Mouse (Mus musculus) liver, embryonic 15.5 days (tissue): Measurements from ENCODE around the gene Lrrk1. TPM values are rescaled to one million over a fixed set of nuclear protein-coding genes. Genes with fewer than 3 reads are reported as not detected.

Source experiments
- ATAC-seq: fragments of 200-750 bp; cut with Nextera tagmentation; 2 replicates; pipeline ENCODE4 v1.8.0; 2017; ENCODE audit warnings: moderate number of reproducible peaks, mild to moderate bottlenecking, moderate library complexity; ENCODE audit not compliant: insufficient read depth
- H3K27ac ChIP-seq: fragments of 300-500 bp; sonication (generic); replicated peaks from 2 replicates; pipeline ENCODE4 v1.5.1; 2015; ENCODE audit warnings: mild to moderate bottlenecking, inconsistent platforms
- H3K27me3 ChIP-seq: fragments of 300-500 bp; sonication (generic); 2 replicates; pipeline ENCODE4 v1.6.1; 2015; ENCODE audit warnings: mild to moderate bottlenecking, inconsistent platforms
- H3K36me3 ChIP-seq: fragments of 300-500 bp; sonication (generic); replicated peaks from 2 replicates; pipeline ENCODE4 v1.6.1; 2015; ENCODE audit warnings: moderate library complexity, mild to moderate bottlenecking, inconsistent platforms
- H3K4me1 ChIP-seq: fragments of 300-500 bp; sonication (generic); replicated peaks from 2 replicates; pipeline ENCODE4 v1.6.1; 2015; ENCODE audit warnings: inconsistent platforms
- H3K4me2 ChIP-seq: fragments of 300-500 bp; sonication (generic); 2 replicates; pipeline ENCODE4 v1.6.1; 2015; ENCODE audit warnings: moderate library complexity, mild to moderate bottlenecking, inconsistent platforms
- H3K4me3 ChIP-seq: fragments of 300-500 bp; sonication (generic); replicated peaks from 2 replicates; pipeline ENCODE4 v1.5.1; 2015; ENCODE audit warnings: mild to moderate bottlenecking, inconsistent platforms
- H3K9ac ChIP-seq: fragments of 300-500 bp; sonication (generic); 2 replicates; pipeline ENCODE4 v1.6.1; 2015; ENCODE audit warnings: moderate library complexity, mild to moderate bottlenecking, inconsistent platforms
- H3K9me3 ChIP-seq: fragments of 300-500 bp; sonication (generic); replicated peaks from 2 replicates; pipeline ENCODE4 v1.6.1; 2016; ENCODE audit warnings: inconsistent platforms
- whole genome bisulfite sequencing: fragments of 180-500 bp; shearing (Covaris S2); methylation state at CpG from one replicate; pipeline ENCODE4 v1.1.7; 2015; ENCODE audit warnings: mixed read lengths; ENCODE audit not compliant: insufficient replicate concordance; 5-methylcytosine and 5-hydroxymethylcytosine counted together
- polyA plus RNA-seq: library from polyadenylated mRNA; unstranded; fragments of >200 nt; fragmentation: Nextera tagmentation; extraction: Ambion mirVana; gene quantifications from 2 replicates; pipeline ENCODE4 v1.2.1, GENCODE M21; 2015

Gene Lrrk1
- polyA plus RNA-seq, 1 experiment from 2014 or later = 4.7 TPM

GRCm38 (mm10) chr7:66310670-66311656, 77.2 kb downstream of the Lrrk1 start:
- H3K36me3 ChIP-seq = peaks cover 11% of the 10 kb centered on the region; the same call in 1 of the 2 replicates
- H3K27ac ChIP-seq = peak overlapping the region; percentile 41
- no peak overlapping the region for H3K4me3 ChIP-seq
- peak; percentile 45 for ATAC-seq
- H3K9ac ChIP-seq = no peak overlapping the region
- peaks cover 30% of the 10 kb centered on the region for H3K4me1 ChIP-seq
- H3K9me3 ChIP-seq = no peaks in the 10 kb centered on the region
- no peak overlapping the region for H3K4me2 ChIP-seq
- no peaks in the 10 kb centered on the region for H3K27me3 ChIP-seq
- 61% methylated on average over 26 of the region's 26 CpGs for WGBS

GRCm38 (mm10) chr7:66309950-66310669, 78.0 kb downstream of the Lrrk1 start:
- 29% methylated on average over 7 of the region's 7 CpGs for WGBS
- no peak for ATAC-seq
- Histone ChIP-seq H3K4me3 (no peak overlapping the region), H3K9ac (no peak overlapping the region), H3K36me3 (peaks cover 9% of the 10 kb centered on the region; the same call in 1 of the 2 replicates), H3K27ac (0 out of 2 replicates have a peak overlapping the region, but pooled peaks have one; percentile 36), H3K27me3 (no peaks in the 10 kb centered on the region), H3K9me3 (no peaks in the 10 kb centered on the region), H3K4me2 (no peak overlapping the region), H3K4me1 (peaks cover 30% of the 10 kb centered on the region)

DNA sequence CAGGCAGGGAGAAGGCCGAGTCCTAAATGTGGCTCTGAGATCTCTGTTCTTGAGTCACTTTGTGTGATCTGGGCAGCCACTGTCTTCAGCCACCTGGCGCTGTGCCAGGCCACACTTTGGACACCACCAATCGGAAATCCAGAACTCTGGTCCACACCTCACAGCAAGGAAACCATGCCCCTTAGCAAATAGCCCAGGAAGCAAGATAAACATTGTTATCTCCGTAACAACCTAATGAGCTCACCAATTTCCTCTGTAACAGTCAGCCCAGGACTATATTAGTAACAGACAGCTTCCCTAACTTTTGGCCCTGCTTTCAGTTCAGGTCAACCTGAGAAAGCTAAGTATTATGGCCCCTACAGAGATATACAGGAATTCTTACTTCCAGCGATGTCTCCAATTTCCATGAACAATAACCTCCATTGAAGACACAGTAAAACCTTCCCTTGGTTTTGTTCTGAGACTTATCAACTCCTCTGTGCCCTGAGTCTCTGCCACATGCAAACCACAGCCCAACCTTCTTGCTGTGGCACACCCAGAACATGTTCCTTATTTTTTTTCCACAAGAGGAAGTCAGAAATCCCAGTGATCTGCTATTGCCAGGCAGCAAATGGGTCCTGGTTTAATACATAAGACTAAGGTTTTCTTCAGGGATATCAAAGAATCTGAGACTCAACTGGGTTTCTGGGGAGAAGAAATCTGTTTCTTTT, 78.8 kb downstream of the Lrrk1 start:
- Histone ChIP-seq H3K27ac (0 out of 2 replicates have a peak overlapping the region, but pooled peaks have one; percentile 53), H3K9me3 (no peaks in the 10 kb centered on the region), H3K4me3 (no peak overlapping the region), H3K4me1 (peaks cover 30% of the 10 kb centered on the region), H3K36me3 (peaks cover 9% of the 10 kb centered on the region; the same call in 1 of the 2 replicates), H3K9ac (no peak overlapping the region), H3K27me3 (no peaks in the 10 kb centered on the region), H3K4me2 (peak overlapping the region; percentile 20; the same call in 1 of the 2 replicates)
- peak; percentile 76 for ATAC-seq
- 17% methylated on average over 5 of the region's 5 CpGs for WGBS

GRCm38 (mm10) chr7:66308581-66309239, 79.4 kb downstream of the Lrrk1 start:
- H3K36me3 ChIP-seq = peaks cover 9% of the 10 kb centered on the region; the same call in 1 of the 2 replicates
- peak; percentile 36 for ATAC-seq
- 63% methylated on average over 13 of the region's 13 CpGs for WGBS
- peaks cover 30% of the 10 kb centered on the region for H3K4me1 ChIP-seq
- H3K9me3 ChIP-seq = no peaks in the 10 kb centered on the region
- peak overlapping the region; percentile 20; the same call in 1 of the 2 replicates for H3K4me2 ChIP-seq
- no peak overlapping the region for H3K4me3 ChIP-seq
- no peak overlapping the region for H3K9ac ChIP-seq
- H3K27me3 ChIP-seq = no peaks in the 10 kb centered on the region
- 0 out of 2 replicates have a peak overlapping the region, but pooled peaks have one; percentile 53 for H3K27ac ChIP-seq

DNA sequence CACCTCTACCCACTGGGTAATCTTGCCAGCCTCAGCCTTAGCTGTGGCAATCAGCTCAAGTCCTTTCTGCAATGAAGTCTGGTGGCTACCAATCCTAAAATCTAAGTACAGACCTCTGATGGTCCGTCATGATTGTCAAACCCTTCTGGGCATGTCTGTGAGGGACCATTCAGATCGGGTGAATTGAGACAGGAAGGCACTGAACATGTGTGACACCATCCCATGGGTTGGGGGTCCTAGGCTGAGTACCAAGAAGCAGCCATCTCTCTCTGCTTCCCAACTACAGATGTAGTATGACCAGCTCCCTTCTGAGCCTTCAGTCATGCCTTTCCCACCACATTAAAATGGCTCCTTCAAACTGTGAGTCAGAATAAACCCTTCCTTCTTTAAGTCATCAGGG, 80.4 kb downstream of the Lrrk1 start:
- Histone ChIP-seq H3K9me3 (no peaks in the 10 kb centered on the region), H3K36me3 (peaks cover 9% of the 10 kb centered on the region; the same call in 1 of the 2 replicates), H3K4me1 (peaks cover 30% of the 10 kb centered on the region), H3K27ac (no peak overlapping the region), H3K4me3 (no peak overlapping the region), H3K9ac (no peak overlapping the region), H3K27me3 (no peaks in the 10 kb centered on the region), H3K4me2 (no peak overlapping the region)
- 54% methylated on average over 2 of the region's 2 CpGs for WGBS
- no peak for ATAC-seq

DNA sequence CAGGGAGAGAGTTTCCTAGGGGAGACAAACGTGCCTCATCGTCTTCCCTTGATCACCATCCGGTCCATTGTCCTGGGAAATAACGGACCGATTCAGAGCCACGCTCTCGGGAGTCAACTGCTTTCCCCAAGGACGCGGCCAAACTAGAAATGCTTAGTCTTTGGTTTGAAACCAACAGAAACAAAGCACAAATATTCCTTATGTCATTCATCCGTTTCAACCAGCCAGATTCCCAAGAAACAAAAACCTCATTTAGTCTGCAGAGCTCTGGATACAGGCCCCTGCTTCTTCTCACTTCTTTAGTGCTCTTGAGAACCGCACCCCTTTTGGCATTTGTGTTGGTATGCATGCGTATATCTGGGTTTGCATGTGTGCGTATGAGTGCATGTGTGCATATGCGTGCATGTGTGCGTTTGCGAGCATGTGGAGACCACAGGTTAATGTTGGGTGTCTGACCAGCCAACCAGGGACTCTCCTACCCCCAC, 82.4 kb downstream of the Lrrk1 start:
- no peaks in the 10 kb centered on the region for H3K27me3 ChIP-seq
- no peak overlapping the region for H3K4me3 ChIP-seq
- H3K4me1 ChIP-seq = peaks cover 27% of the 10 kb centered on the region
- no peak for ATAC-seq
- no peak overlapping the region for H3K9ac ChIP-seq
- no peak overlapping the region for H3K27ac ChIP-seq
- H3K36me3 ChIP-seq = peaks cover 14% of the 10 kb centered on the region; the same call in 1 of the 2 replicates
- H3K4me2 ChIP-seq = no peak overlapping the region
- no peaks in the 10 kb centered on the region for H3K9me3 ChIP-seq
- WGBS = 77% methylated on average over 16 of the region's 16 CpGs

DNA sequence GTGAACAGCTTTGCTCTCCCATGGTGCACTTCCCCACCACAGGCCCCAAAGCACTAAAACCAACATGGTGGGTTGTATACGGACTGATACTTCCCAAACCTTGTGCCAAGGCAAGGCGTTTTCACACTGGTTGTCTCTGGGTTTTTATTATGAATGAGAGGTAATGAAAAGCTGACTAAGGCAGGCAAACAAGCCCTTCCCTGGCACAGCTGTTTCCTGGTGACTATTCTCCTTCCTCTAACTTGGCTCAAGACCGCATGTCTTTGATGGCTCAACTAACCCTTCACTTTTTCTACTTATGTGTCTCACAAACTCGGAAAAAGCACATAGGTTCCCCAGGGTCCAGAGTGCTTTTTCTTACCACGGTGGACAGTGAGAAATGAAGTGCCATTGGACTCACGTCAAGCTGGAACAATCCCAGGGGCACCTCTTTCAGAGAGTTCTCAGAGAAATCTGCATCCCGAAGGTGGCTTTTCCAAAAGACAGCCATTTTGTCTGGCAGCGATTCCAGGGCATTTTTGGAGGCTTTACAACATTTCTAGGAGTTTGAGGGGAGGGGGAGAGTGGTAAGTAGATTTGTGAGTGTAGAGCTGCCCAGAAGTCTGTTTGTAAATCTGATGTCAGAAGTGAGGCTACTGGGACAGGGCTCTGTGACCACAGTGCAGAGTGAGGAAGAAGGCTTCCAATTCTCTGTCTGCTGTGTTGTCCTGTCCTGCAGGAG, 83.0 kb downstream of the Lrrk1 start:
- H3K27ac ChIP-seq = no peak overlapping the region
- no peaks in the 10 kb centered on the region for H3K27me3 ChIP-seq
- no peak overlapping the region for H3K4me2 ChIP-seq
- 70% methylated on average over 8 of the region's 8 CpGs for WGBS
- H3K36me3 ChIP-seq = peaks cover 14% of the 10 kb centered on the region; the same call in 1 of the 2 replicates
- no peak for ATAC-seq
- no peak overlapping the region for H3K9ac ChIP-seq
- H3K4me3 ChIP-seq = no peak overlapping the region
- H3K4me1 ChIP-seq = peaks cover 21% of the 10 kb centered on the region
- no peaks in the 10 kb centered on the region for H3K9me3 ChIP-seq

DNA sequence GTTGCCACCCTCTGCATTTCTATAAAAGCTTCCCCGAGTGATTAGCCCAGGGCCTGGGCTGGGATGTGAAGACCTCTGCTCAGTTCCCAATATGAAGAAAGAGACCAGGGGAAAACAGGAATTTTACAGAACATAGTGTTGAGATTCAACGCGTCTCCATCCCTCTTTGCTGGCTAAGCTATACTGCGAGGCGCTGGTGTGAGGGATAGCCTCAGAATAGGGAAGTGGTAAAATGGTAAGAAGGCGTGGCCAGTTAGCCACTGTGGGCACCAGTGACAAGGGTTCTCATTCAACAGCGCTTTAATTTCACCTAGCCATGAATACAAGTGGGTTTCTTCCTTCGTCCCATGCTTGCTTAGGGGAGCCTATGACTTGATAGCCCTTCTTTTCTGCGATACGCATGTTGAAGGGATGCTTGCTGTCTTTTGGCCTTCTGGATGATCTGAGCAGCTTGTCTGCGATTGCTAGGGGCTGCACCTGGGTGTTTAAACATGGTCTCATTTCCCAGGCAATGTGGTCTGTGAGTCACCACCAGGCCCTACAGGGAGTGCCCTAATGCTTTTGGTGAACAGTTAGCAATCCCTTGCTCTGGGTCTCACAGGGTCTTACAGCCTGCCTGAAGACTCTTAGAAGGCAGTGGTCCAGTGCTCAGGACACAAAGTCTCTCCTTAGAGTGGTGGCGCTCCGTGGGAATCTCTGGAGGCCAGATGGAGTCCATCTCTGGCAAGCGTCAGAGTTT, 84.1 kb downstream of the Lrrk1 start:
- 56% methylated on average over 14 of the region's 14 CpGs for WGBS
- H3K27me3 ChIP-seq = no peaks in the 10 kb centered on the region
- peaks cover 10% of the 10 kb centered on the region for H3K4me1 ChIP-seq
- H3K27ac ChIP-seq = no peak overlapping the region
- H3K36me3 ChIP-seq = peaks cover 14% of the 10 kb centered on the region
- no peak overlapping the region for H3K4me2 ChIP-seq
- H3K9ac ChIP-seq = no peak overlapping the region
- ATAC-seq = no peak
- no peaks in the 10 kb centered on the region for H3K9me3 ChIP-seq
- no peak overlapping the region for H3K4me3 ChIP-seq

DNA sequence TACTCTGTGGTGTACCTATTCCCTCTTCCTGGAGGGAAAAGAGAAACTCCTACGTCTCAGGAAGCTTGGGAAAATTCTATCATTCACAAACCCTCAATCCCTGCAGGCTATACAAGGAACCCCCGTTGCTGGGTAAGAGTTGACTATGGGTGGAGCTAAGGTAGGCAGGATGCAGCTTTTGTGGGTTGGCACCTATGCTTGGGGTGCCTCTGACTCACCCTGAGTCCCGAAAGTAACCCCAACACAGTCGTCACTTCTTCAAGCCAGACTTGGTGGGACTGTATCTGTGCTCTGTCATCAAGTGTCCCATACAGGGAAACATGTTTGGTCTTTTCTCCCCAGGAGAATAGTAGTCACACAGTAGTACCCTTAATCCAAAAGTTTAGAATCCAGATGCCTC, 86.7 kb downstream of the Lrrk1 start:
- no peak overlapping the region for H3K4me2 ChIP-seq
- H3K9me3 ChIP-seq = no peaks in the 10 kb centered on the region
- H3K4me3 ChIP-seq = no peak overlapping the region
- peaks cover 11% of the 10 kb centered on the region for H3K36me3 ChIP-seq
- H3K27me3 ChIP-seq = no peaks in the 10 kb centered on the region
- ATAC-seq = no peak
- H3K27ac ChIP-seq = no peak overlapping the region
- no peaks in the 10 kb centered on the region for H3K4me1 ChIP-seq
- WGBS = 65% methylated on average over 4 of the region's 4 CpGs
- no peak overlapping the region for H3K9ac ChIP-seq
